Mouse (Mus musculus) spleen, adult 2 months (tissue): ENCODE data around the gene Wdr1. TPM values are rescaled to one million over a fixed set of nuclear protein-coding genes. Genes with fewer than 3 reads are reported as not detected.
"Not testable (repeated sequence)": the region's sequence is repeated elsewhere in the genome, so short reads cannot be mapped to it uniquely, and the experiment has no call there.

Source experiments
- DNase-seq, 2 experiments: peaks; one replicate each; pipeline versions ENCODE4 v3.0.0 to v3.0.0-alpha.2; 2012 to 2021; ENCODE audit warnings: low spot score in 2 of 2, low read depth in 1 of 2
- H3K27ac ChIP-seq: fragments of 200-500 bp; 2 replicates; pipeline ENCODE4 v1.5.1; 2012; ENCODE audit warnings: low read length, inconsistent platforms; ENCODE audit not compliant: insufficient read depth
- H3K27me3 ChIP-seq: fragments of 200-500 bp; 2 replicates; pipeline ENCODE4 v1.6.1; 2012; ENCODE audit warnings: mild to moderate bottlenecking, moderate library complexity, low read length, inconsistent platforms; ENCODE audit not compliant: control insufficient read depth, insufficient read depth
- H3K36me3 ChIP-seq: fragments of 200-500 bp; 2 replicates; pipeline ENCODE4 v1.6.1; 2012; ENCODE audit warnings: mild to moderate bottlenecking, low read length, inconsistent platforms; ENCODE audit not compliant: control insufficient read depth, insufficient read depth
- H3K4me1 ChIP-seq: fragments of 200-500 bp; 2 replicates; pipeline ENCODE4 v1.6.1; 2011; ENCODE audit warnings: inconsistent platforms; ENCODE audit not compliant: control insufficient read depth, insufficient read depth, insufficient read length
- H3K4me3 ChIP-seq: fragments of 200-500 bp; 2 replicates; pipeline ENCODE4 v1.5.1; 2011; ENCODE audit warnings: mild to moderate bottlenecking, inconsistent platforms; ENCODE audit not compliant: insufficient read depth, insufficient read length; ENCODE audit errors: extremely low read depth
- CTCF ChIP-seq: fragments of 200-500 bp; IDR thresholded peaks from 2 replicates; pipeline ENCODE4 v1.5.1; 2011; ENCODE audit warnings: mild to moderate bottlenecking, inconsistent platforms; ENCODE audit not compliant: insufficient read depth, insufficient read length, insufficient replicate concordance; ENCODE audit errors: extremely low read depth
- POLR2A ChIP-seq: fragments of 200-500 bp; IDR thresholded peaks from 2 replicates; pipeline ENCODE4 v1.6.1; 2011; ENCODE audit warnings: low read depth, low read length, inconsistent platforms
- WGBS: fragments of 180-500 bp; shearing (Covaris S2); methylation state at CpG from one replicate; pipeline ENCODE4 v1.1.7; 2018; 5-methylcytosine and 5-hydroxymethylcytosine counted together
- polyA plus RNA-seq: library from polyadenylated mRNA; depleted of rRNA; stranded (reverse); fragments of >200 nt; gene quantifications from 2 replicates; pipeline ENCODE4 v1.2.3, GENCODE M21; 2012; rRNA removed

Gene Wdr1
- polyA plus RNA-seq = 172 and 188 TPM in 2 replicates

GRCm38 (mm10) chr5:38563121-38563520 is at the start of gene Wdr1:
Wdr1 (minus strand) TSS chr5:38563221.
- Histone ChIP-seq H3K36me3 (peaks cover 11% of the 10 kb centered on the region; the same call in 1 of the 2 replicates), H3K4me1 (no peaks in the 10 kb centered on the region; the same call in 1 of the 2 replicates), H3K27ac (peak within 1 kb of the TSS; percentile 87), H3K27me3 (no peaks in the 10 kb centered on the region), H3K4me3 (peak within 1 kb of the TSS; percentile 82)
- TF ChIP-seq POLR2A (no peak), CTCF (no peak)
- DNase-seq = no peak
- WGBS = 88% methylated on average over 2 of the region's 2 CpGs

GRCm38 (mm10) chr5:38611118-38611517 is 48.1 kb upstream of the Wdr1 start:
- no peaks in the 10 kb centered on the region for H3K36me3 ChIP-seq
- no peaks in the 10 kb centered on the region for H3K4me1 ChIP-seq
- TF ChIP-seq CTCF (no peak), POLR2A (no peak)
- no peaks in the 10 kb centered on the region for H3K27me3 ChIP-seq
- no peak overlapping the region for H3K4me3 ChIP-seq
- H3K27ac ChIP-seq = no peak overlapping the region
- DNase-seq = no peak
- WGBS = 88% methylated on average over 3 of the region's 3 CpGs

- not testable (repeated sequence) for H3K4me3 ChIP-seq, H3K36me3 ChIP-seq, DNase-seq, H3K27me3 ChIP-seq, H3K27ac ChIP-seq, H3K4me1 ChIP-seq
- WGBS = 93% methylated on average over 4 of the region's 4 CpGs
These were observed 45.2 kb upstream of the Wdr1 start for GRCm38 (mm10) chr5:38608219-38608618.

GRCm38 (mm10) chr5:38598647-38599304 is 35.8 kb upstream of the Wdr1 start:
- Histone ChIP-seq H3K4me1 (no peaks in the 10 kb centered on the region), H3K27me3 (no peaks in the 10 kb centered on the region), H3K4me3 (peak overlapping the region; percentile 49; the same call in 1 of the 2 replicates), H3K27ac (no peak overlapping the region), H3K36me3 (no peaks in the 10 kb centered on the region)
- TF ChIP-seq POLR2A (no peak), CTCF (no peak)
- DNase-seq = no peak
- WGBS = 59% methylated on average over 11 of the region's 11 CpGs

GRCm38 (mm10) chr5:38588924-38589323 is 25.9 kb upstream of the Wdr1 start:
- 13% methylated on average over 9 of the region's 9 CpGs for WGBS
- no peak overlapping the region for H3K27ac ChIP-seq
- H3K36me3 ChIP-seq = no peaks in the 10 kb centered on the region
- DNase-seq = no peak
- no peak overlapping the region for H3K4me3 ChIP-seq
- no peak for TF ChIP-seq POLR2A
- no peak for TF ChIP-seq CTCF
- no peaks in the 10 kb centered on the region for H3K27me3 ChIP-seq
- H3K4me1 ChIP-seq = no peaks in the 10 kb centered on the region

GRCm38 (mm10) chr5:38585450-38585849 is 22.4 kb upstream of the Wdr1 start:
- TF ChIP-seq POLR2A (no peak), CTCF (no peak)
- Histone ChIP-seq H3K27me3 (no peaks in the 10 kb centered on the region), H3K27ac (no peak overlapping the region), H3K36me3 (no peaks in the 10 kb centered on the region), H3K4me3 (no peak overlapping the region), H3K4me1 (no peaks in the 10 kb centered on the region)
- WGBS = 73% methylated on average over 2 of the region's 2 CpGs
- DNase-seq = no peak

- H3K27me3 ChIP-seq = no peaks in the 10 kb centered on the region
- H3K36me3 ChIP-seq = no peaks in the 10 kb centered on the region
- no peak overlapping the region for H3K27ac ChIP-seq
- no peaks in the 10 kb centered on the region for H3K4me1 ChIP-seq
- WGBS = 83% methylated on average over 4 of the region's 4 CpGs
- TF ChIP-seq POLR2A (no peak), CTCF (no peak)
- no peak for DNase-seq
- H3K4me3 ChIP-seq = no peak overlapping the region
These were observed 20.0 kb upstream of the Wdr1 start for GRCm38 (mm10) chr5:38583026-38583425.
